ENCODE assay signal across 19 mouse cellular contexts in the genomic region with DNA sequence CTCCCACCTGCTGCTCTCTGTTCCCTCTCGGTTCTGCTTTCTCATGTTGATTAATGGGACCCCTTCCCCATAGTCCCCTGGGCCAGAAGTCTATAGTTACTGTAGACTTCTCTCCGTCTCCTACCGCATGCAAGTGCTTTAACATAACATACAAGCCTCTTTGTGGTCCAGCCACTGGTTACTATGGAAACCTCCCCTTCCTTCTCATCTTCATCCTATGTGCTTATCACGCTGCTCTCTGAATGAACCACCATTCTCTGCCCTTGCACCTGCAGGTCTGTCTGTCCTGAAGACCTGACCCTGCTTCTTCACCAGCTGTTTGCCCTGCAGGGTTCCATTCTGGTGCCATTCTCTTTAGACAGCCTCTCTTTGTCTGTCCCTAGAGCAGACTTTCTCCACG. TPM values are rescaled to one million over a fixed set of nuclear protein-coding genes. Genes with fewer than 3 reads are reported as not detected.
DNase-seq lines count a peak whose midpoint lies in the region; ATAC-seq lines count a peak whose summit lies in the region.
"Had no signal": no experiment of that assay in that cellular context is flagged by ENCODE, and none has a peak within 500 bp of the region (broad histone marks: within the 10 kb centered on the region; RNA-seq: fewer than 3 reads in every experiment).

No protein-coding gene starts in this region.

- no peaks in the 10 kb centered on the region for H3K36me3 ChIP-seq in midbrain, embryonic 11.5 days (ENCODE audit: control insufficient read depth, insufficient read depth, low read length)
- no peaks in the 10 kb centered on the region for H3K36me3 ChIP-seq in midbrain, embryonic 10.5 days
- no peaks in the 10 kb centered on the region for H3K36me3 ChIP-seq in hindbrain, embryonic 14.5 days (replicated peaks; ENCODE audit: control insufficient read depth, insufficient read depth)
- H3K36me3 ChIP-seq in neural tube, embryonic 14.5 days (ENCODE audit: control insufficient read depth, insufficient read depth, low read length), result no peaks in the 10 kb centered on the region
- no peaks in the 10 kb centered on the region for H3K36me3 ChIP-seq in liver, embryonic 12.5 days
- H3K36me3 ChIP-seq: embryonic facial prominence, embryonic 13.5 days had no signal

- H3K4me3 ChIP-seq in midbrain, embryonic 11.5 days (ENCODE audit: low read depth, low read length), result no peak overlapping the region
- no peak overlapping the region for H3K4me3 ChIP-seq in midbrain, embryonic 10.5 days
- no peak overlapping the region for H3K4me3 ChIP-seq in hindbrain, embryonic 14.5 days (replicated peaks; ENCODE audit: low read length)
- H3K4me3 ChIP-seq in neural tube, embryonic 14.5 days (ENCODE audit: low read depth, low read length), result no peak overlapping the region
- no peak overlapping the region for H3K4me3 ChIP-seq in liver, embryonic 12.5 days
- H3K4me3 ChIP-seq: embryonic facial prominence, embryonic 13.5 days had no signal

- 29% methylated on average over 5 of the region's 5 CpGs for WGBS in midbrain, embryonic 11.5 days
- 46% methylated on average over 5 of the region's 5 CpGs for WGBS in midbrain, embryonic 10.5 days
- WGBS in hindbrain, embryonic 14.5 days, result 17% methylated on average over 5 of the region's 5 CpGs
- 7% methylated on average over 5 of the region's 5 CpGs for WGBS in neural tube, embryonic 14.5 days
- 61% methylated on average over 5 of the region's 5 CpGs for WGBS in liver, embryonic 12.5 days (ENCODE audit: insufficient replicate concordance)

- H3K4me1 ChIP-seq in midbrain, embryonic 11.5 days (ENCODE audit: control insufficient read depth, insufficient read depth, low read length), result 0 out of 2 replicates have a peak, but pooled peaks cover 2% of the 10 kb centered on the region
- H3K4me1 ChIP-seq in midbrain, embryonic 10.5 days, result peaks cover 15% of the 10 kb centered on the region
- H3K4me1 ChIP-seq in hindbrain, embryonic 14.5 days (replicated peaks; ENCODE audit: control insufficient read depth, insufficient read depth, low read length), result 0 out of 2 replicates have a peak, but pooled peaks cover 5% of the 10 kb centered on the region
- H3K4me1 ChIP-seq in neural tube, embryonic 14.5 days (ENCODE audit: control insufficient read depth, insufficient read depth, low read length), result 0 out of 2 replicates have a peak, but pooled peaks cover 6% of the 10 kb centered on the region
- H3K4me1 ChIP-seq in liver, embryonic 12.5 days, result peaks cover 4% of the 10 kb centered on the region; the same call in 1 of the 2 replicates

- H3K9ac ChIP-seq in midbrain, embryonic 11.5 days (ENCODE audit: low read length), result no peak overlapping the region
- no peak overlapping the region for H3K9ac ChIP-seq in hindbrain, embryonic 14.5 days
- no peak overlapping the region for H3K9ac ChIP-seq in neural tube, embryonic 14.5 days (replicated peaks; ENCODE audit: low read depth, low read length)
- no peak overlapping the region for H3K9ac ChIP-seq in liver, embryonic 12.5 days
- H3K9ac ChIP-seq: embryonic facial prominence, embryonic 13.5 days had no signal

- H3K27ac ChIP-seq in midbrain, embryonic 11.5 days (ENCODE audit: low read depth, low read length), result no peak overlapping the region
- no peak overlapping the region for H3K27ac ChIP-seq in midbrain, embryonic 10.5 days (replicated peaks)
- H3K27ac ChIP-seq in hindbrain, embryonic 14.5 days, result no peak overlapping the region
- H3K27ac ChIP-seq in neural tube, embryonic 14.5 days (ENCODE audit: low read depth, low read length), result no peak overlapping the region
- no peak overlapping the region for H3K27ac ChIP-seq in liver, embryonic 12.5 days
- H3K27ac ChIP-seq: embryonic facial prominence, embryonic 13.5 days; kidney, postnatal 0 days had no signal

- DNase-seq in midbrain, embryonic 11.5 days (ENCODE audit: low spot score, missing footprints), result no peak
- DNase-seq in midbrain, embryonic 10.5 days (ENCODE audit: low spot score), result no peak
- DNase-seq in hindbrain, embryonic 14.5 days (ENCODE audit: low spot score), result no peak
- DNase-seq in mesoderm, embryonic 11.5 days (ENCODE audit: low read depth, low spot score), result peak; percentile 27
- DNase-seq in urinary bladder, postnatal 10 days (ENCODE audit: low spot score), result no peak
- DNase-seq: cerebellum, postnatal 36 days; heart, postnatal 4 days; kidney, adult 11 months; layer of hippocampus, postnatal 36 days; liver; lung, adult 18-20 months; right cerebral cortex, adult 18-20 months; spleen, adult 18-20 months had no signal

- no peaks in the 10 kb centered on the region for H3K9me3 ChIP-seq in midbrain, embryonic 11.5 days (ENCODE audit: control insufficient read depth, low read length)
- no peaks in the 10 kb centered on the region for H3K9me3 ChIP-seq in midbrain, embryonic 10.5 days (replicated peaks)
- H3K9me3 ChIP-seq in hindbrain, embryonic 14.5 days (ENCODE audit: control insufficient read depth, low read length), result no peaks in the 10 kb centered on the region
- H3K9me3 ChIP-seq in neural tube, embryonic 14.5 days (ENCODE audit: control insufficient read depth, low read length), result no peaks in the 10 kb centered on the region
- H3K9me3 ChIP-seq in liver, embryonic 12.5 days (replicated peaks), result no peaks in the 10 kb centered on the region
- H3K9me3 ChIP-seq: embryonic facial prominence, embryonic 13.5 days had no signal

- H3K27me3 ChIP-seq in midbrain, embryonic 11.5 days (ENCODE audit: control insufficient read depth, insufficient read depth, low read length), result no peaks in the 10 kb centered on the region
- H3K27me3 ChIP-seq in midbrain, embryonic 10.5 days (ENCODE audit: low read depth, poor library complexity, severe bottlenecking), result no peaks in the 10 kb centered on the region
- H3K27me3 ChIP-seq in hindbrain, embryonic 14.5 days (ENCODE audit: control insufficient read depth, insufficient read depth, low read length), result no peaks in the 10 kb centered on the region
- H3K27me3 ChIP-seq in neural tube, embryonic 14.5 days (ENCODE audit: control insufficient read depth, insufficient read depth, low read length), result no peaks in the 10 kb centered on the region
- H3K27me3 ChIP-seq in liver, embryonic 12.5 days (replicated peaks), result no peaks in the 10 kb centered on the region
- H3K27me3 ChIP-seq: embryonic facial prominence, embryonic 13.5 days had no signal

- ATAC-seq in midbrain, embryonic 11.5 days (ENCODE audit: low FRiP score), result 0 out of 2 replicates have a peak, but pooled peaks have one; percentile 30
- ATAC-seq in hindbrain, embryonic 14.5 days (ENCODE audit: low FRiP score), result peak; percentile 66; the same call in 1 of the 2 replicates
- ATAC-seq in neural tube, embryonic 14.5 days (ENCODE audit: low read depth), result peak; percentile 60; the same call in 1 of the 2 replicates
- no peak for ATAC-seq in liver, embryonic 12.5 days

- H3K4me2 ChIP-seq in midbrain, embryonic 11.5 days, result no peak overlapping the region
- H3K4me2 ChIP-seq in hindbrain, embryonic 14.5 days (replicated peaks), result no peak overlapping the region
- no peak overlapping the region for H3K4me2 ChIP-seq in neural tube, embryonic 14.5 days (ENCODE audit: low read depth, low read length)
- no peak overlapping the region for H3K4me2 ChIP-seq in liver, embryonic 12.5 days
- H3K4me2 ChIP-seq: embryonic facial prominence, embryonic 13.5 days had no signal

RNA-seq across cellular contexts. Expression of a gene that starts 6.2 kb away (rescaled TPM):
- polyA plus RNA-seq in midbrain, embryonic 11.5 days (2014; fragmentation: Nextera tagmentation; extraction: Ambion mirVana), result not detected in 2 replicates
- not detected in 2 replicates for polyA plus RNA-seq in midbrain, embryonic 10.5 days (2016; fragmentation: Nextera tagmentation; extraction: Ambion mirVana)
- not detected in 2 replicates for polyA plus RNA-seq in hindbrain, embryonic 14.5 days (2014; fragmentation: Nextera tagmentation; extraction: Ambion mirVana)
- not detected in 2 replicates for polyA plus RNA-seq in neural tube, embryonic 14.5 days (2014; fragmentation: Nextera tagmentation; extraction: Ambion mirVana)
- polyA plus RNA-seq in liver, embryonic 12.5 days (2016; fragmentation: Nextera tagmentation; extraction: Ambion mirVana), result not detected in 2 replicates
- polyA plus RNA-seq: heart, embryonic 14.5 days; stomach, embryonic 14.5 days had no signal

RNA-seq across cellular contexts. Expression of a gene that starts 50.0 kb away (rescaled TPM):
- 0.26 and 0.34 TPM in 2 replicates for polyA plus RNA-seq in midbrain, embryonic 11.5 days (2014; fragmentation: Nextera tagmentation; extraction: Ambion mirVana)
- 0.25 and 0.40 TPM in 2 replicates for polyA plus RNA-seq in midbrain, embryonic 10.5 days (2016; fragmentation: Nextera tagmentation; extraction: Ambion mirVana)
- polyA plus RNA-seq in hindbrain, embryonic 14.5 days (2014; fragmentation: Nextera tagmentation; extraction: Ambion mirVana), result 1.3 and 1.4 TPM in 2 replicates
- 0.54 and 0.75 TPM in 2 replicates for polyA plus RNA-seq in neural tube, embryonic 14.5 days (2014; fragmentation: Nextera tagmentation; extraction: Ambion mirVana)
- 0.07 TPM in 1 of 2 replicates, not detected in the other for polyA plus RNA-seq in liver, embryonic 12.5 days (2016; fragmentation: Nextera tagmentation; extraction: Ambion mirVana)
